Comparison of ENCODE assay signal across 1 mouse cellular context in the genomic region with DNA sequence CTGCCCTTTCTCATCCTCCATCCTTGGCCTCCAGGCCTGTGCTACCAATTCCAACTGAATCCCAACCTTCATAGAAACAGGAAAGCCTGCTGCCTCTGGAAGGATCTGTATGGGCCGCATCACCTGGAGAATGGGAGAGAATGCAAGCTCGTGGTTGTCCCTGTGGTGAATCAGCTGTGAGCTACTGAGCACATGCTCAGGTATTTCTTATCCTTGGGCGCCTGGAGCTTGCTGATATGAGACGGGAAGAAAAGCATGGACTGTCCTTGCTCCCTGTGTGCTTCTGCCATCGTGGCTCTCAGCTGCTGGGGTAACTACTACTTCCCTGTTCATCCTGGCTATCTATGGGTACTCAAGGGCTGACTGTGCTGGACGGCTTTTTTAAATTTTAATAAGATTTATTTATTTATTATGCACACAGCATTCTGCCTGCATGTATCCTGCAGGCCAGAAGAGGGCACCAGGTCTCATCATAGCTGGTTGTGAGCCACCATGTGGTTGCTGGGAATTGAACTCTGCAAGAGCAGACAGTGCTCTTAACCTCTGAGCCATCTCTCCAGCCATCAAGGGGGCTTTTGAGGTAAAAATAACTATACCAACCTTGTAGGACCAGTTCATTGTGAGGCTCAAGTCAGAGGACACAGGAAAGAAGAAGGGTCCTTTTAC.
A peak's percentile ranks its signal among the peaks of the same experiment; 100 is the strongest.
TF ChIP-seq lines count a peak whose summit lies in the region.

No protein-coding gene starts in this region.

TF ChIP-seq in CH12.LX, 34 proteins besides CTCF, POLR2A, EP300 and RAD21:
- TF ChIP-seq ZMIZ1 (IDR thresholded peaks at IDR 0.05; ENCODE audit: low read depth, low read length): no peak
- TF ChIP-seq MEF2A (IDR thresholded peaks at IDR 0.05; ENCODE audit: borderline replicate concordance, low read depth, low read length): no peak
- TF ChIP-seq MAX (IDR thresholded peaks at IDR 0.05; ENCODE audit: low read length): no peak
- no peak for TF ChIP-seq MXI1 (IDR thresholded peaks at IDR 0.05; ENCODE audit: low read depth, low read length)
- TF ChIP-seq SMC3 (IDR thresholded peaks at IDR 0.05; ENCODE audit: low read depth, low read length): peak; percentile 33
- no peak for TF ChIP-seq USF1 (IDR thresholded peaks at IDR 0.05; ENCODE audit: low read depth, low read length)
- TF ChIP-seq GABPA (IDR thresholded peaks at IDR 0.05; ENCODE audit: insufficient replicate concordance, low read depth, low read length): no peak
- no peak for TF ChIP-seq ZKSCAN1 (IDR thresholded peaks at IDR 0.05; ENCODE audit: borderline replicate concordance, low read depth, low read length)
- TF ChIP-seq KAT2A (IDR thresholded peaks at IDR 0.05; ENCODE audit: insufficient replicate concordance, low read length): no peak
- peak; percentile 40; the same call in 1 of the 2 replicates for TF ChIP-seq MYC (IDR thresholded peaks at IDR 0.05; ENCODE audit: low read depth, low read length)
